Mouse (Mus musculus) midbrain, embryonic 14.5 days (tissue): Measurements from ENCODE around the gene Chmp2a. TPM values are rescaled to one million over a fixed set of nuclear protein-coding genes. Genes with fewer than 3 reads are reported as not detected.

Experiments used
- ATAC-seq: fragments of 200-750 bp; cut with Nextera tagmentation; 2 replicates; pipeline ENCODE4 v1.8.0; 2017; ENCODE audit warnings: moderate number of reproducible peaks, moderate library complexity; ENCODE audit not compliant: low FRiP score, low TSS enrichment
- DNase-seq: peaks from one replicate; pipeline ENCODE4 v3.0.0-alpha.2; 2015
- H3K27ac ChIP-seq: fragments of 300-500 bp; sonication (generic); replicated peaks from 2 replicates; pipeline ENCODE4 v1.5.1; 2014; ENCODE audit warnings: mild to moderate bottlenecking, low read depth, low read length, moderate library complexity
- H3K27me3 ChIP-seq: fragments of 300-500 bp; sonication (generic); 2 replicates; pipeline ENCODE4 v1.6.1; 2014; ENCODE audit warnings: low read length, control low read depth, mixed read lengths; ENCODE audit not compliant: control insufficient read depth, insufficient read depth
- H3K36me3 ChIP-seq: fragments of 300-500 bp; sonication (generic); 2 replicates; pipeline ENCODE4 v1.6.1; 2014; ENCODE audit warnings: low read length, control low read depth; ENCODE audit not compliant: control insufficient read depth, insufficient read depth
- H3K4me1 ChIP-seq: fragments of 300-500 bp; sonication (generic); 2 replicates; pipeline ENCODE4 v1.6.1; 2014; ENCODE audit warnings: mild to moderate bottlenecking, antibody characterized with exemption, low read length, control low read depth; ENCODE audit not compliant: control insufficient read depth, insufficient read depth
- H3K4me2 ChIP-seq: fragments of 300-500 bp; sonication (generic); 2 replicates; pipeline ENCODE4 v1.6.1; 2014; ENCODE audit warnings: mild to moderate bottlenecking, low read length, moderate library complexity
- H3K4me3 ChIP-seq: fragments of 300-500 bp; sonication (generic); replicated peaks from 2 replicates; pipeline ENCODE4 v1.5.1; 2014; ENCODE audit warnings: low read depth, low read length
- H3K9ac ChIP-seq: fragments of 300-500 bp; sonication (generic); replicated peaks from 2 replicates; pipeline ENCODE4 v1.6.1; 2014; ENCODE audit warnings: mild to moderate bottlenecking, low read length, moderate library complexity
- H3K9me3 ChIP-seq: fragments of 300-500 bp; sonication (generic); 2 replicates; pipeline ENCODE4 v1.6.1; 2016; ENCODE audit warnings: low read length, control low read depth, mixed read lengths; ENCODE audit not compliant: control insufficient read depth
- WGBS: fragments of 180-500 bp; shearing (Covaris S2); extraction: QIAGEN DNeasy Blood & Tissue Kit; methylation state at CpG from one replicate; pipeline ENCODE4 v1.1.7; 2014; 5-methylcytosine and 5-hydroxymethylcytosine counted together
- polyA plus RNA-seq: library from polyadenylated mRNA; unstranded; fragments of >200 nt; fragmentation: Nextera tagmentation; extraction: Ambion mirVana; gene quantifications from 2 replicates; pipeline ENCODE4 v1.2.1, GENCODE M21; 2014

The Chmp2a gene
- polyA plus RNA-seq, 1 experiment from 2014 or later = 188 TPM

DNA sequence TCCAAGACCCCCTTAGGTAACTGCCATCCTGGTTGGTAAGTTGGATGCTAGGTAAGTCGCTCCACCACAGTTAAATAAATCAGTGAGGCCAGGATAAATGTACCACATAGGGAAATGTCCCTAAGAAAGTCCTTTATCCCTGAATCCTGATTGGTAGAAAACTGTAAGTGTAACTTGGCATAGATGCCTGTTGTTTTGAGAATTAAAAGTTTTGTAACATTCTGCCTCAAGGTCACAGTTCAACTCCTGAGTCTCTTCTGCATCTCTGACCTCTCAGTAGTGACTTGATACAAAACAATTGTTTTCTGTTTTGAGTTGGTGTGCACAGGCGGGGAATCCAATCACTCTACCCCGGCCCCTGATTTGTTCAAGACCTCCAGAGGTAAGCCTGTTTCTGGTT lies 35.8 kb downstream of the Chmp2a start, which contains the start of gene Trim28:
Trim28 (plus strand) TSS at position 264 of the 400 bp plus-strand sequence.
- Histone ChIP-seq H3K27ac (no peak within 1 kb of the TSS), H3K9me3 (no peaks in the 10 kb centered on the region), H3K9ac (no peak within 1 kb of the TSS), H3K4me2 (no peak within 1 kb of the TSS), H3K4me1 (no peaks in the 10 kb centered on the region), H3K36me3 (peaks cover 5% of the 10 kb centered on the region; the same call in 1 of the 2 replicates), H3K4me3 (no peak within 1 kb of the TSS), H3K27me3 (no peaks in the 10 kb centered on the region)
- DNase-seq (no peak), ATAC-seq (no peak)
- WGBS = 89% methylated on average over 3 of the region's 3 CpGs

DNA sequence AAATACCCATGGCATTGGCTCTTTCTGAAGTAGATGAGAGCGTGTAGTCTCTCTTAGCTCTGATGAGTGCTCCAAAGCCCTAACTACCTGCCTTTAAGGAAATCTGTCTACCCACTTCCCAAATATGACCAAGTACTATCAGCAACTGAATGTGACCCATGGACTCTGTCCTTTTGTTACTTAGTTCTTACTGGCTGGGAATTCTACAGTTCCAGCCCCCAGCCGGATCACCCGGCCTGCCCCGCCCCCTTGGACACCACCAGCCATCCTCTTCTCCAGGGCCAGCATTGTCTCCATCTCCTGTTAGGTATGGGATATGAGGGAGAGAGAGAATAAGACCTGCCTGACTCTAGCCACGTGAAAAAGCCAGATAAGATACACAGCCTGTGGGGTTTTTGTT lies 36.6 kb downstream of the Chmp2a start, which contains the start of gene Slc27a5:
Slc27a5 (minus strand) TSS at position 140 of the 400 bp plus-strand sequence.
- no peaks in the 10 kb centered on the region for H3K9me3 ChIP-seq
- 82% methylated on average over 5 of the region's 5 CpGs for WGBS
- H3K4me1 ChIP-seq = no peaks in the 10 kb centered on the region
- H3K9ac ChIP-seq = no peak within 1 kb of the TSS
- H3K36me3 ChIP-seq = no peaks in the 10 kb centered on the region
- H3K27ac ChIP-seq = no peak within 1 kb of the TSS
- DNase-seq (no peak), ATAC-seq (no peak)
- H3K4me2 ChIP-seq = no peak within 1 kb of the TSS
- H3K4me3 ChIP-seq = no peak within 1 kb of the TSS
- H3K27me3 ChIP-seq = no peaks in the 10 kb centered on the region

DNA sequence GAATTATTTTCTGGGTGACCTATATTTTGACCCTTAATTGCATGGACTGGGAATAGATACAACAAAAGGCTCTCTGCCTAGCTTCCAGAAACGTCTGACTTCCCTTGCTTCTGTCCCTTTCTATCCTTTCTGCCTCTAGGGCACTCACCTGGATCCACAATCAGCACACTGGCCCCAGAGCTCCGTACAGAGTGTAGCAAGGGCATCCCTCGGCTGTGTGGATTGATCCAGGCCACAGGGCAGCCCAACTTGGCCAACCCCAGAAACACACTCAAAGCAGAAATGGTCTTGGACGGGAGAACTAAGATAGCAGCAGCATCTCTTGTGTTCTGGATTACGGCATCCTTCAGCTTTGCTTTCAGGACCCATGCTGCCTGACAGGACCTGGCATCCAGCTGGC lies 37.4 kb downstream of the Chmp2a start:
- no peaks in the 10 kb centered on the region for H3K4me1 ChIP-seq
- WGBS = 72% methylated on average over 5 of the region's 5 CpGs
- no peak for DNase-seq

DNA sequence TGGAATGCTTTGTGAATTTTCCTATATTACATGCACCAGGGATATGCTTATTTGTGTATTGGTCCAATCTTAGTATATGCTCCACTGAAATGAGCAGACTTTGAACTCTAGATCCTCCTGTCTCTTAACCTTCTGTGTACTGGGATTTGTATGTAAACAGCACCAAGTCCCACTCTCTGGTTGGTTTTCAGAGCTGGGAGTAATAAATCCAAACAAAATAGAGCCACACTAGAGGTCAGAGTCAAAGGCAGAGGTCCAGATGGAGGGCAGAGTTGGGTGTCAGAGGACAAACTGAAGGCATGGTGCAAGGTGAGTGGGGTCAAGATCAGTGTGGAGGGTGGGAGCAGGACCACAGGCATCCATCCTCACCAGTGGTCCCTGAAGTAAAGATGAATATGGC lies 38.7 kb downstream of the Chmp2a start:
- no peak overlapping the region for H3K27ac ChIP-seq
- DNase-seq (no peak), ATAC-seq (no peak)
- no peak overlapping the region for H3K4me3 ChIP-seq
- H3K9me3 ChIP-seq = no peaks in the 10 kb centered on the region
- no peak overlapping the region for H3K4me2 ChIP-seq
- H3K36me3 ChIP-seq = no peaks in the 10 kb centered on the region
- no peaks in the 10 kb centered on the region for H3K4me1 ChIP-seq
- H3K27me3 ChIP-seq = no peaks in the 10 kb centered on the region
- no peak overlapping the region for H3K9ac ChIP-seq

More for the DNA sequence above, 37.4 kb downstream of the Chmp2a start:
- Histone ChIP-seq H3K36me3 (no peaks in the 10 kb centered on the region), H3K27ac (no peak overlapping the region), H3K27me3 (no peaks in the 10 kb centered on the region), H3K4me2 (no peak overlapping the region), H3K9ac (no peak overlapping the region), H3K9me3 (no peaks in the 10 kb centered on the region), H3K4me3 (no peak overlapping the region)
- ATAC-seq = no peak

DNA sequence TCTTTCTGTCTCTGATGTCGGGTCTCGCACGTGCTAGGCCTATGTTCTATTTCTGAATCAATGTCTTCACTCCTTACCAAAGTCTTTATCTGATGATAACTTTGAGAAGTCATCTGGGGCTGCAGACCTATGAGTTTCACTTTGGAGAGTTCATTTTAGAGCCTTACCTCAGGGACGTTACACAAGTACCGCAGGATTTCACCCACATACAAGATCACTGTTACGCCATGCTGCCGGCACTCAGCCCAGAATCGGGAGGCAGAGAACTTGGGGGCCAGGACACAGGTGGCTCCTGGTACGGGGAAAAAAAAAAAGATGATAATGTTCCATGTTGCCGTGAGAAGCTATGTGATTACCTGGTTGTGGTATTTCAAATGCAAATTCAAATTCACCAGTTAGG lies 41.5 kb downstream of the Chmp2a start:
- Histone ChIP-seq H3K4me1 (no peaks in the 10 kb centered on the region), H3K36me3 (no peaks in the 10 kb centered on the region), H3K9me3 (no peaks in the 10 kb centered on the region), H3K9ac (no peak overlapping the region), H3K27me3 (no peaks in the 10 kb centered on the region), H3K4me3 (no peak overlapping the region), H3K4me2 (no peak overlapping the region), H3K27ac (no peak overlapping the region)
- 94% methylated on average over 10 of the region's 10 CpGs for WGBS
- DNase-seq = no peak
- no peak for ATAC-seq

DNA sequence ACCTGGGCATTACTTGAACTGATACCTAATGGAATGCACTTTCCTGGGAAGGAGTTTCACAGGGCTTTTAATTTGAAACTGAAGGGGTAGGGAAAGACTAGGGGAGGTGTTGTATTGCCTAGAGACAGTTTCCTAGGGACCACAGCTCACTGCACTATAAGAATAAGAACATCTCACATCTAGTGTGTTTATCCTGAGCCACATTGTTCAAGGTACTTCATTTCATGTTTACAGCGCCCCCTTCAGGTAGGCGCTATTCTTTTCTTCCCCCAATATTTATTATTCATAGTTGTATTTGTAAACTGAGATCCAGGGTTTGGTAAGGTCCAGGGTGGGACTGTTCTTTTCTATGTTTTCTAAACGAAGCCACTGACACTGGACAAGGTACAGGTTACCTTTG lies 42.4 kb downstream of the Chmp2a start:
- DNase-seq (no peak), ATAC-seq (no peak)
- WGBS = 12% methylated on average over 3 of the region's 3 CpGs
- Histone ChIP-seq H3K27ac (no peak overlapping the region), H3K9ac (no peak overlapping the region), H3K4me2 (no peak overlapping the region), H3K4me1 (no peaks in the 10 kb centered on the region), H3K9me3 (no peaks in the 10 kb centered on the region), H3K27me3 (no peaks in the 10 kb centered on the region), H3K36me3 (no peaks in the 10 kb centered on the region), H3K4me3 (no peak overlapping the region)

DNA sequence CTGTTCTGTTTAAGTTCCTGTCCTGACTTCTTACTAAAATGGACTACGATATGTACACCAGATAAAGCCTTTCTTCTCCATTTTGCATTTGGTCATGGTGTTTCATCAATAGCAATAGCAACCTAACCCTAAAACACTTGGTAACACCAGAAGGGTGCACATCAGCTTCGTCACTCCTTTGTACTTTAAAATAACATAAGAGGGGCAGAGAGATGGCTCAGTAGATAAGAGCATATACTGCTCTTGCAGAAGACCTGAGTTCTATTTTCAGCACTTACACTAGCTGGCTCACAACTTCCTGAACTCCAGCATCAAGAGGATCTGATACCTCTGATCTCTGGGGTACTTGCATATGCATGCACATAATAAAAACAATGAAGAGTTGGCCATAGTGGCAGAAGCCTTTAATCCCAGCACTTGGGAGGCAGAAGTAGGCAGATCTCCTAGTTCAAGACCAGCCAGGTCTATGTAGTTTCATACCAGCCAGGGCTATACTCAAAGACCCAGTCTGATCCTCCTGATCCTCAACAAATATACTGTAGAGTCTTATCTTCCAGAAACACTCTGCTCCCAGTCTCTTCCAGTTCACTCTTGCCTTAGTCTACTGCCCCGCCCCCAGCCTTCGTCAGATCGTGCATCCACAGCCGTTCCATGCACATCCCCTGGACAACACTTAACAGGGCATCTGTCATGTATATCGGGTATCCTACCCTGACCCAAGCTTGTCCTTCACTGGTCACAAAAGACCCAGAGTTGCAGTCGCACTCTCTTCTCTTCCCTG lies 47.0 kb downstream of the Chmp2a start:
- 87% methylated on average over 8 of the region's 8 CpGs for WGBS
- no peaks in the 10 kb centered on the region for H3K9me3 ChIP-seq
- no peak for DNase-seq

DNA sequence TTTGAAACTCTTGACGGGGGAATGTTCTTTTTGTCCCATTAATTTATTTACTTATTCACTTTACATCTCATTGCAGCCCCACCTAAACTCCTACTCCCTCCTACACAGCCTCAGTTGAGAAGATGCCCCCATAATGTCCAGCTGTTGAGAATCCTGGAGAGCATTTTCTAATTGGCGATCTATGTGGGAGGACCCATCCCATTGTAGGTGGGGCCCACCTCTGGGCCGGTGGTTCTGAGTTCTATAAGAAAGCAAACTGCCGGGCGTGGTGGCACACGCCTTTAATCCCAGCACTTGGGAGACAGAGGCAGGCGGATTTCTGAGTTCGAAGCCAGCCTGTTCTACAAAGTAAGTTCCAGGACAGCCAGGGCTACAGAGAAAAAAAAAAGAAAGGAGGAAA lies 47.7 kb downstream of the Chmp2a start:
- no peaks in the 10 kb centered on the region for H3K27me3 ChIP-seq
- H3K4me1 ChIP-seq = no peaks in the 10 kb centered on the region
- H3K27ac ChIP-seq = no peak overlapping the region
- H3K9me3 ChIP-seq = no peaks in the 10 kb centered on the region
- DNase-seq (no peak), ATAC-seq (no peak)
- no peak overlapping the region for H3K9ac ChIP-seq
- no peak overlapping the region for H3K4me2 ChIP-seq
- H3K4me3 ChIP-seq = no peak overlapping the region
- WGBS = 89% methylated on average over 8 of the region's 8 CpGs
- peaks cover 7% of the 10 kb centered on the region; the same call in 1 of the 2 replicates for H3K36me3 ChIP-seq

More for the DNA sequence above, 47.0 kb downstream of the Chmp2a start:
- no peak for ATAC-seq
- Histone ChIP-seq H3K27ac (no peak overlapping the region), H3K36me3 (no peaks in the 10 kb centered on the region), H3K4me3 (no peak overlapping the region), H3K4me1 (no peaks in the 10 kb centered on the region), H3K9ac (no peak overlapping the region), H3K4me2 (no peak overlapping the region), H3K27me3 (no peaks in the 10 kb centered on the region)

DNA sequence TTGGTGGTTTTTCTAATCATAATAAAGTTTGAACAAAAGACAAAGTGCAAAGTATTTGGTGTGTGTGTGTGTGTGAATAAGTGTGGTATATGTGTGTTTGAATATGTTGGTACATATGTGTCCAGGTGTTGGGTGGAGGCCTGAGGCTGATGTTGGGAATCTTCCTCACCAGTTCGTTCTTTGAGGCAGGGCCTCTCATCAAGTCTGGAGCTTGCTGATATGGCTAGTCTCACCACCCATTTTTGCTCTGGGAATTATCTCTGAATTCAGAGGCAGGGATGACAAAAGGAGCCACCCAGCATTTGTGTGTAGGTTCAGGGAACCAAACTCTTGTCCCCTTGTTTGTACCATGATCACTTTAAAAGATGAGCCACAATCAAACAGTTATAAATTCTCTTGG lies 48.9 kb downstream of the Chmp2a start:
- 95% methylated on average over 1 of the region's 1 CpGs for WGBS
- ATAC-seq (no peak), DNase-seq (no peak)
- Histone ChIP-seq H3K27me3 (no peaks in the 10 kb centered on the region), H3K4me1 (no peaks in the 10 kb centered on the region), H3K9ac (no peak overlapping the region), H3K27ac (no peak overlapping the region), H3K4me3 (no peak overlapping the region), H3K36me3 (peaks cover 8% of the 10 kb centered on the region; the same call in 1 of the 2 replicates), H3K9me3 (no peaks in the 10 kb centered on the region), H3K4me2 (no peak overlapping the region)
